Mouse (Mus musculus) ES-Bruce4 (cell line): ENCODE data around the gene Specc1l.

Source experiments
- CTCF ChIP-seq: IDR thresholded peaks from one replicate; pipeline ENCODE4 v1.8.1; 2011; ENCODE audit warnings: low read depth, low read length
- EP300 ChIP-seq: IDR thresholded peaks from 2 replicates; pipeline ENCODE4 v1.6.1; 2011; ENCODE audit warnings: low read depth, low read length; ENCODE audit not compliant: insufficient read depth
- POLR2A ChIP-seq: IDR thresholded peaks from one replicate; pipeline ENCODE4 v1.8.1; 2011; ENCODE audit warnings: low read length; ENCODE audit not compliant: insufficient read depth

- TF ChIP-seq CTCF (no peak), POLR2A (no peak), EP300 (no peak)
Observed at GRCm38 (mm10) chr10:75325821-75326220, 113.9 kb downstream of the Specc1l start.
